Mouse (Mus musculus) hindbrain, embryonic 15.5 days (tissue): ENCODE data around the gene Kcnj14. TPM values are rescaled to one million over a fixed set of nuclear protein-coding genes. Genes with fewer than 3 reads are reported as not detected.
A peak's percentile ranks its signal among the peaks of the same experiment; 100 is the strongest.

Source experiments
- ATAC-seq: fragments of 200-750 bp; cut with Nextera tagmentation; 2 replicates; pipeline ENCODE4 v1.8.0; 2017; ENCODE audit warnings: low read depth, moderate number of reproducible peaks, moderate TSS enrichment; ENCODE audit not compliant: low FRiP score
- H3K27ac ChIP-seq: fragments of 300-500 bp; sonication (generic); replicated peaks from 2 replicates; pipeline ENCODE4 v1.5.1; 2015; ENCODE audit warnings: mild to moderate bottlenecking, inconsistent platforms
- H3K27me3 ChIP-seq: fragments of 300-500 bp; sonication (generic); 2 replicates; pipeline ENCODE4 v1.6.1; 2015; ENCODE audit warnings: control low read depth, inconsistent platforms
- H3K36me3 ChIP-seq: fragments of 300-500 bp; sonication (generic); 2 replicates; pipeline ENCODE4 v1.6.1; 2015; ENCODE audit warnings: control low read depth, inconsistent platforms
- H3K4me1 ChIP-seq: fragments of 300-500 bp; sonication (generic); replicated peaks from 2 replicates; pipeline ENCODE4 v1.6.1; 2015; ENCODE audit warnings: control low read depth, inconsistent platforms
- H3K4me2 ChIP-seq: fragments of 300-500 bp; sonication (generic); 2 replicates; pipeline ENCODE4 v1.6.1; 2015; ENCODE audit warnings: moderate library complexity, mild to moderate bottlenecking, inconsistent platforms
- H3K4me3 ChIP-seq: fragments of 300-500 bp; sonication (generic); 2 replicates; pipeline ENCODE4 v1.5.1; 2015; ENCODE audit warnings: mild to moderate bottlenecking, inconsistent platforms
- H3K9ac ChIP-seq: fragments of 300-500 bp; sonication (generic); 2 replicates; pipeline ENCODE4 v1.6.1; 2015; ENCODE audit warnings: inconsistent platforms
- H3K9me3 ChIP-seq: fragments of 300-500 bp; sonication (generic); 2 replicates; pipeline ENCODE4 v1.6.1; 2016; ENCODE audit warnings: control low read depth, inconsistent platforms
- WGBS: fragments of 180-500 bp; shearing (Covaris S2); methylation state at CpG from one replicate; pipeline ENCODE4 v1.1.7; 2015; 5-methylcytosine and 5-hydroxymethylcytosine counted together
- polyA plus RNA-seq: library from polyadenylated mRNA; unstranded; fragments of >200 nt; fragmentation: Nextera tagmentation; extraction: Ambion mirVana; gene quantifications from 2 replicates; pipeline ENCODE4 v1.2.1, GENCODE M21; 2015

The Kcnj14 gene
- 1.1 and 1.6 TPM in 2 replicates for polyA plus RNA-seq

GRCm38 (mm10) chr7:45824598-45824997 lies at the start of gene Kcnj14:
Gene Kcnj14, minus strand, starts transcription at chr7:45824782.
- 80% methylated on average over 7 of the region's 7 CpGs for WGBS
- no peak within 1 kb of the TSS for H3K27ac ChIP-seq
- peaks cover 37% of the 10 kb centered on the region for H3K36me3 ChIP-seq
- no peak within 1 kb of the TSS for H3K4me3 ChIP-seq
- H3K9me3 ChIP-seq: no peaks in the 10 kb centered on the region
- no peak within 1 kb of the TSS for H3K9ac ChIP-seq
- peaks cover 5% of the 10 kb centered on the region for H3K27me3 ChIP-seq
- no peak for ATAC-seq
- peaks cover 2% of the 10 kb centered on the region for H3K4me1 ChIP-seq
- H3K4me2 ChIP-seq: no peak within 1 kb of the TSS

DNA sequence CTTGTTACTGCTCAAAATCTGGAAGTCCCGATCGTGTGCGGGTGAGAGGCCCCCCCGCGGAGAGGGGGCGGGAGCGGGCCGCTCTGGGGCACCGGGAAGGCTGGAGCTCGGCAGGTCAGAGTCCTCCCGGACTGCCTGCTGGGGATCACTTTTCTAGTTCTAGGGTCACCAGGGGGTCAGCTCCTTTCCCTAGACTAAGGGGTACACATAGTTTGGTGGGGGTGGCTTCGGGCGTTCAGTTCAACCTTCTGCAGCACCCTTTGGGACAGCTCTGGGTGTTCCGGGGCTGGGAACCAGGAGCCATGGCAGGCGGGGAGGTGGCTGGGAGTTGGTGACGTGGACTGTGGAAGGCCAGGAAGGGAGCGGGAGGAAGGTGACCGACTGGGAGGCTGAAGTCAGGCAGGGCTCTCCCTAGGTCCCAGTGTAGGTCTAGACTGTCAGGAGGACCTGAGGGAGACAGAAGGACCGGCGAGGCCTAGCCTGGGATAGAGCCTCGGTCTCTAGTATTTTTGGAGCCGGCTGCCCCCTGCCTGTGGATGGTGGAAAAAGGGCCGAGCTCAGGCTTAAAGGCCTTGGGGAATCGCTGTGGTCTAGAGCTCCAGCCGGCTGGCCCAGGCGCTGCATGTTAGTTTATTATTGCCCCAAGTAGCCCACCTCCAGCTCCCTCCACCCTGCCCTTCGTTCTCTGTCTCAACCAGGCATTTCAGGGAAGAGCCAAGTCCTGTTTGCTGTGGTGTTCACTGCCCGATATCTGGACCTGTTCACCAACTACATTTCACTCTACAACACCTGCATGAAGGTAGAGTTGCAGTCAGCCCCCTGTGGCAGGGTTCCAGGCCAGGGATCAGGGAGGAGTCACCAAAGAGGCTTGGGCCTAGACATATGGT lies 48.7 kb upstream of the Kcnj14 start:
- no peaks in the 10 kb centered on the region for H3K9me3 ChIP-seq
- H3K4me3 ChIP-seq: peak overlapping the region; percentile 84
- peak overlapping the region; percentile 95 for H3K9ac ChIP-seq
- 3% methylated on average over 28 of the region's 28 CpGs for WGBS
- no peaks in the 10 kb centered on the region for H3K27me3 ChIP-seq
- peaks cover 34% of the 10 kb centered on the region for H3K36me3 ChIP-seq
- peak; percentile 36; the same call in 1 of the 2 replicates for ATAC-seq
- peak overlapping the region; percentile 86 for H3K27ac ChIP-seq
- peak overlapping the region; percentile 72 for H3K4me2 ChIP-seq
- H3K4me1 ChIP-seq: peaks cover 47% of the 10 kb centered on the region

GRCm38 (mm10) chr7:45872624-45873023 lies 48.0 kb upstream of the Kcnj14 start, which contains the start of gene Kdelr1:
Gene Kdelr1, plus strand, starts transcription at chr7:45872772.
- H3K27ac ChIP-seq: peak within 1 kb of the TSS; percentile 86
- H3K4me2 ChIP-seq: peak within 1 kb of the TSS; percentile 72
- no peaks in the 10 kb centered on the region for H3K9me3 ChIP-seq
- H3K36me3 ChIP-seq: peaks cover 29% of the 10 kb centered on the region
- ATAC-seq: peak; percentile 66
- under 1% methylated on average over 17 of the region's 18 CpGs for WGBS
- H3K4me1 ChIP-seq: peaks cover 54% of the 10 kb centered on the region
- peak within 1 kb of the TSS; percentile 84 for H3K4me3 ChIP-seq
- peak within 1 kb of the TSS; percentile 95 for H3K9ac ChIP-seq
- H3K27me3 ChIP-seq: no peaks in the 10 kb centered on the region

- peaks cover 7% of the 10 kb centered on the region; the same call in 1 of the 2 replicates for H3K36me3 ChIP-seq
- no peaks in the 10 kb centered on the region for H3K9me3 ChIP-seq
- WGBS: 1% methylated on average over 30 of the region's 30 CpGs
- H3K27ac ChIP-seq: peak overlapping the region; percentile 73
- peak overlapping the region; percentile 59 for H3K4me3 ChIP-seq
- peak overlapping the region; percentile 71 for H3K4me2 ChIP-seq
- H3K9ac ChIP-seq: peak overlapping the region; percentile 75
- no peaks in the 10 kb centered on the region for H3K27me3 ChIP-seq
- H3K4me1 ChIP-seq: peaks cover 61% of the 10 kb centered on the region
- 0 out of 2 replicates have a peak, but pooled peaks have one; percentile 0 for ATAC-seq
Measured at GRCm38 (mm10) chr7:45870282-45871058, 45.9 kb upstream of the Kcnj14 start.

DNA sequence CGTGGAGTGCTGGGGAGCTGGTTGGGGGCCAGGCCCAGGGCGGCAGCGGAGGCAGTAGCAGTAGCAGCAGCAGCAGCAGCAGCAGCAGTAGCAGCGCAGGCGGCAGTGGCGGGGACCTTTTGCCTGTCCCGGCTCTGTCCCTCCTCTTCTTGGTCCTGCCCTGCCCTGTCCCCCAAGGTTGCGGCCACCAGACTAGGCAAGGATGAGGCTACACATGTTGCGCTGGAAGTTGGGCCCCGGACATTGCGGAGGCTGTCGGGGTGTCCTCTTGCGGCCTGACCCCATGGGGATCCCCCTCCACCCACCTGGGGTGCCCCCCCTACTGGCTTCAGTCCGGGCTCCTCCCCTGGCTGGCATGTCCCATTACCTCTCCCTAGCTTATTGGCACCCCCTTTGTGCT lies 45.2 kb upstream of the Kcnj14 start:
- Histone ChIP-seq H3K9ac (peak overlapping the region; percentile 75), H3K4me3 (peak overlapping the region; percentile 59), H3K4me1 (peaks cover 57% of the 10 kb centered on the region), H3K9me3 (no peaks in the 10 kb centered on the region), H3K27me3 (no peaks in the 10 kb centered on the region), H3K36me3 (0 out of 2 replicates have a peak, but pooled peaks cover 2% of the 10 kb centered on the region), H3K4me2 (peak overlapping the region; percentile 71), H3K27ac (peak overlapping the region; percentile 73)
- 2% methylated on average over 14 of the region's 14 CpGs for WGBS
- ATAC-seq: no peak

GRCm38 (mm10) chr7:45869107-45869670 lies 44.6 kb upstream of the Kcnj14 start:
- no peak for ATAC-seq
- Histone ChIP-seq H3K4me2 (peak overlapping the region; percentile 71), H3K4me1 (peaks cover 51% of the 10 kb centered on the region), H3K4me3 (peak overlapping the region; percentile 59), H3K27me3 (no peaks in the 10 kb centered on the region), H3K9me3 (no peaks in the 10 kb centered on the region), H3K27ac (peak overlapping the region; percentile 73), H3K9ac (peak overlapping the region; percentile 75), H3K36me3 (no peaks in the 10 kb centered on the region)
- 13% methylated on average over 8 of the region's 8 CpGs for WGBS

GRCm38 (mm10) chr7:45867871-45868270 lies 43.3 kb upstream of the Kcnj14 start:
- H3K4me3 ChIP-seq: peak overlapping the region; percentile 59
- peak overlapping the region; percentile 71 for H3K4me2 ChIP-seq
- H3K27me3 ChIP-seq: no peaks in the 10 kb centered on the region
- H3K4me1 ChIP-seq: peaks cover 43% of the 10 kb centered on the region
- H3K36me3 ChIP-seq: no peaks in the 10 kb centered on the region
- peak overlapping the region; percentile 22; the same call in 1 of the 2 replicates for H3K9ac ChIP-seq
- no peaks in the 10 kb centered on the region for H3K9me3 ChIP-seq
- WGBS: 4% methylated on average over 2 of the region's 2 CpGs
- H3K27ac ChIP-seq: no peak overlapping the region
- ATAC-seq: no peak

DNA sequence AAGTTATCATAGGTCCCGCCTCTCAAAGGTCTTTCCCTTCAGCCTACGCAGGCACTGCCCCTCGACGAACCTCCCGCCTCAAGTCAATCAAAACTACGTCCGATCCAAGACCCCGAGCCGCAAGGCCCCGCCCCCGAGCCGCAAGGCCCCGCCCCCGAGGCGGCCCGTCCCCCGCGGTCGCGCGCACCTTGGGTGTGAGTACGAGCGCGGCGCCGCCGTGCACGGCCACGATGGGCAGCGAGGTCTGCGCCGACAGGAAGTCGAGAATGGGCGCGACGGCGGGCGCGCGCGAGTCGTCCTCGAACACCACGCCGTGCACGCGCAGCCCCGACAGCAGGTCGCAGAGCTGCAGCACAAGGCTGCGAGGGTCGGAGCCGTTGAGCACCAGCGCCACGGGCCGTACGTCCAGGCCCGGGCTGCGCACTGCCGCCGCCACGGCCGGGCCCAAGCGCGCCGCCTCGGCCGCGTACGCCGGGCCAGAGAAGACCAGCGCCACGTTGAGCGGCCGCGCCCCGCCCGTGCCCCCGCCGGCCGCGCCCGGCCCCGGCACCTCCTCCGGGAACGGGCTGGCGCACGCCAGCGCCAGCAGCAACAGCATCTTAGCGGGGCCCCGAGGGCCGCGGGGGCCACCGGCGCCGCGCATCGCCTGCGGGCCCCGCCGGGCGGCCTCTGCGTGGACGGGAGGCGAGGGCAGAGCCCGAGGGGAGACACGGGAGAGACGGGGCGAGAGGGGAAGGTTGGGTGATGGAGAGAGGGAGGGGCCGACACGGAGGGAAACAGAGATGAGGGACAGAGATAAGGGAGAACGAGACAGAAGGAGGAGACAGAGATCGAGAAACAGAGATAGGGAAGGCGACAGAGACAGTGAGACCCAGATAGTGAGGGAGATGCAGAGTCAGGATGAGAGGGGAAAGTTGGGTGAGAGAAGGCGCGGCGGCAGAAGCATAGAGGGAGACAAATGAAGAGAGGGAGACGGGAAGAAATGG lies 41.6 kb upstream of the Kcnj14 start:
- peak; percentile 46 for ATAC-seq

DNA sequence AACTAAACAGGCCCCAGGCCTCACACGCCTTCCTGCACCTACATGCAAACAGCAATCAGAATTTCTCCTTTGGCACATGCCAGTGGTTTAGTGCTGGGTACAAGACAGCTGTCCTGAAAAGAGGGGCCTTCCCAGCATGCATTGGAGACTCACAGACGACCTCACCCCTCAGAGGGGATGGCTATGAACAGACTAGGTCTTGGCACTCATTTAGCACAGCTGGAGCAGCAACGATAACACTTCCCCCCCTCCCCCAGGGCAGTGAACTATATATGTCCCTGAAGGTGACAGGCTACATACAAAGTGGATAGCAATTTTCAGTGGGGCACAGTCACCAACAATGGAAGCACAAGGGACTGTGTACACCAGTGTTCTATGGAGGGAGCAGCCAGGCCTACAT lies 39.9 kb upstream of the Kcnj14 start:
- H3K4me1 ChIP-seq: peaks cover 27% of the 10 kb centered on the region
- H3K4me2 ChIP-seq: no peak overlapping the region
- 62% methylated on average over 3 of the region's 3 CpGs for WGBS
- H3K36me3 ChIP-seq: no peaks in the 10 kb centered on the region
- no peak overlapping the region for H3K4me3 ChIP-seq
- no peaks in the 10 kb centered on the region for H3K27me3 ChIP-seq
- no peaks in the 10 kb centered on the region for H3K9me3 ChIP-seq
- H3K27ac ChIP-seq: no peak overlapping the region
- no peak overlapping the region for H3K9ac ChIP-seq
- ATAC-seq: no peak

More for the DNA sequence above, 41.6 kb upstream of the Kcnj14 start:
- Histone ChIP-seq H3K9ac (peak overlapping the region; percentile 73), H3K4me3 (peak overlapping the region; percentile 59), H3K36me3 (no peaks in the 10 kb centered on the region), H3K4me1 (peaks cover 40% of the 10 kb centered on the region), H3K27ac (peak overlapping the region; percentile 67), H3K9me3 (no peaks in the 10 kb centered on the region), H3K27me3 (no peaks in the 10 kb centered on the region), H3K4me2 (peak overlapping the region; percentile 71)
- 1% methylated on average over 110 of the region's 117 CpGs for WGBS

DNA sequence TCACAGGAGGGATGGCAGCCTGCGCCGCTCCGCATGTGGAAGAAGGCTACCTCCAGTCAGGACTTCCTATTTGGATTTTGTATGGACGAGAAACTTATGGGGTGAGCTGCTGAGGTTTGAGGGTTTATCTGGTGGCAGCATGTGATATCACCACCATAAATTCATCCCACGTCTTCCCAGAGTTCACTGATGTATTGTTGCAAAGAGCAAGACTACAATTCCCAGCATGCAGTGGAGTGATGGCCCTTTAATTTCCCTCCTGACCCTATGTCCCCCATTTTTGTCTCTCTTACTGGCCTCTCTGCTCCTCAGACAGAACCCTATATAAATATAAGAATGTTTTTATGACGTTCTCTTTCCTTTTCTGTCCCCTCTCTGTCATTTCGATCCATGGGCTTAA lies 38.2 kb upstream of the Kcnj14 start:
- Histone ChIP-seq H3K9ac (no peak overlapping the region), H3K4me2 (no peak overlapping the region), H3K4me3 (no peak overlapping the region), H3K36me3 (no peaks in the 10 kb centered on the region), H3K9me3 (no peaks in the 10 kb centered on the region), H3K4me1 (peaks cover 16% of the 10 kb centered on the region), H3K27me3 (no peaks in the 10 kb centered on the region; the same call in 1 of the 2 replicates), H3K27ac (no peak overlapping the region)
- ATAC-seq: no peak
- 89% methylated on average over 7 of the region's 7 CpGs for WGBS

DNA sequence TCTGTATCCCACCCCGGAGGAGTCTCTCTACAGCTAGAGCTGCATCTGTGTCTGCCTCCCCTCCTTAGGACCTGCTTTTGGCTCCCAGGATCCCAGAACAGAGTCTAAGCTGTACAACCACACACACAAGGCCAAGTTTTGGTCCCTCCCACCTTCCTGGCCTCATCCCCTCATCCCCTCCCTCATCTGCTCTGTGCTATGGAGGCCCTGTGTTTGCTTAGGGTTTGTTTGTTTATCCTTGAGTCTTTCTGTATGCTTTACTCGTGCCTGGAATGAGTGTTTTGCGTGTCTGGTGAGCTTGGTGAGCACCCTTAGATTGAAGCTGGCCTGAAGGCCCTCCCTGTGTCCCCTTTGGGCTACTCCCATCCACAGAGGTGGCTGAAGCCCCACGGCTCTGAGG lies 34.4 kb upstream of the Kcnj14 start:
- Histone ChIP-seq H3K4me3 (no peak overlapping the region), H3K9me3 (no peaks in the 10 kb centered on the region), H3K9ac (no peak overlapping the region), H3K4me2 (no peak overlapping the region), H3K4me1 (0 out of 2 replicates have a peak, but pooled peaks cover 15% of the 10 kb centered on the region), H3K36me3 (no peaks in the 10 kb centered on the region), H3K27me3 (peaks cover 2% of the 10 kb centered on the region; the same call in 1 of the 2 replicates), H3K27ac (no peak overlapping the region)
- no peak for ATAC-seq
- WGBS: 54% methylated on average over 4 of the region's 4 CpGs
